Mouse (Mus musculus) CH12.LX (cell line): Measurements from ENCODE around the gene Ifngr2. TPM values are rescaled to one million over a fixed set of nuclear protein-coding genes. Genes with fewer than 3 reads are reported as not detected.

Source experiments
- DNase-seq: peaks from one replicate; pipeline ENCODE4 v3.0.0-alpha.2; 2013; ENCODE audit errors: extremely low read depth
- H3K27ac ChIP-seq: 2 replicates; pipeline ENCODE4 v1.5.1; 2012; ENCODE audit warnings: low read depth, mild to moderate bottlenecking, control low read depth, moderate library complexity; ENCODE audit not compliant: insufficient read depth
- H3K27me3 ChIP-seq: replicated peaks from 2 replicates; pipeline ENCODE3; 2012; ENCODE audit warnings: inconsistent platforms
- H3K36me3 ChIP-seq, 2 experiments: replicated peaks in 1 of 2; 2 replicates each; pipeline versions ENCODE3 to v1.6.1; 2012; ENCODE audit warnings: inconsistent platforms in 1 of 2, low read length in 1 of 2, mild to moderate bottlenecking in 1 of 2, mixed read lengths in 1 of 2, moderate library complexity in 1 of 2; ENCODE audit not compliant: control insufficient read depth in 1 of 2, insufficient read depth in 1 of 2
- H3K4me1 ChIP-seq, 2 experiments: 2 replicates each; pipeline ENCODE4 v1.6.1; 2012; ENCODE audit warnings: inconsistent platforms in 1 of 2, moderate library complexity in 1 of 2; ENCODE audit not compliant: insufficient read depth in 2 of 2, control insufficient read depth in 1 of 2
- H3K4me2 ChIP-seq: 2 replicates; pipeline ENCODE4 v1.6.1; 2012; ENCODE audit warnings: low read depth, mild to moderate bottlenecking, control low read depth; ENCODE audit not compliant: poor library complexity, insufficient read depth, severe bottlenecking
- H3K4me3 ChIP-seq, 3 experiments: fragments of 150-350 bp in 1 of 3; sonication (generic) in 1 of 3; replicated peaks in 1 of 3; 2 replicates each; pipeline versions ENCODE3 to v1.5.1; 2011 to 2012; ENCODE audit warnings: low read depth in 2 of 3, low read length in 2 of 3, mild to moderate bottlenecking in 2 of 3, moderate library complexity in 2 of 3, control low read depth in 1 of 3, improper control_type of control experiment in 1 of 3, inconsistent platforms in 1 of 3, mixed read lengths in 1 of 3; ENCODE audit not compliant: poor library complexity in 1 of 3
- H3K79me2 ChIP-seq: replicated peaks from 2 replicates; pipeline ENCODE4 v1.6.1; 2012; ENCODE audit warnings: mild to moderate bottlenecking, moderate library complexity; ENCODE audit not compliant: control insufficient read depth, poor library complexity, insufficient read depth, severe bottlenecking; ENCODE audit errors: extremely low read depth
- H3K9ac ChIP-seq: 2 replicates; pipeline ENCODE4 v1.6.1; 2012; ENCODE audit warnings: low read depth, mild to moderate bottlenecking, control low read depth, moderate library complexity; ENCODE audit not compliant: insufficient read depth
- H3K9me3 ChIP-seq: replicated peaks from 2 replicates; pipeline ENCODE3; 2012; ENCODE audit warnings: low read length, inconsistent platforms, mixed read lengths
- BHLHE40 ChIP-seq: IDR thresholded peaks from 2 replicates; pipeline ENCODE4 v1.6.1; 2011; ENCODE audit warnings: mild to moderate bottlenecking, low read depth, low read length, improper control_type of control experiment
- CHD1 ChIP-seq: IDR thresholded peaks from 2 replicates; pipeline ENCODE4 v1.6.1; 2012; ENCODE audit warnings: low read depth, low read length, improper control_type of control experiment, inconsistent platforms
- CHD2 ChIP-seq: IDR thresholded peaks from 2 replicates; pipeline ENCODE4 v1.6.1; 2011; ENCODE audit warnings: low read length, improper control_type of control experiment
- CTCF ChIP-seq, 2 experiments: IDR thresholded peaks in 1 of 2; conservative IDR thresholded peaks in 1 of 2; 2 replicates each; pipeline ENCODE4 v1.5.1; 2011 to 2012; ENCODE audit warnings: low read depth in 2 of 2, low read length in 2 of 2, improper control_type of control experiment in 1 of 2, inconsistent platforms in 1 of 2, mild to moderate bottlenecking in 1 of 2, moderate library complexity in 1 of 2
- E2F4 ChIP-seq: IDR thresholded peaks from 2 replicates; pipeline ENCODE4 v1.6.1; 2011; ENCODE audit warnings: low read depth, low read length, improper control_type of control experiment; ENCODE audit not compliant: insufficient replicate concordance
- ELF1 ChIP-seq: IDR thresholded peaks from 2 replicates; pipeline ENCODE4 v1.6.1; 2014; ENCODE audit warnings: low read depth, mild to moderate bottlenecking, inconsistent platforms, low read length, improper control_type of control experiment
- EP300 ChIP-seq: IDR thresholded peaks from 2 replicates; pipeline ENCODE4 v1.6.1; 2011; ENCODE audit warnings: low read length, improper control_type of control experiment
- ETS1 ChIP-seq: conservative IDR thresholded peaks from 2 replicates; pipeline ENCODE4 v1.6.1; 2012; ENCODE audit warnings: low read depth, mild to moderate bottlenecking, inconsistent platforms, low read length, improper control_type of control experiment, moderate library complexity
- GABPA ChIP-seq: IDR thresholded peaks from 2 replicates; pipeline ENCODE4 v1.6.1; 2012; ENCODE audit warnings: low read depth, low read length, improper control_type of control experiment, inconsistent platforms; ENCODE audit not compliant: insufficient replicate concordance
- HCFC1 ChIP-seq: IDR thresholded peaks from 2 replicates; pipeline ENCODE4 v1.6.1; 2012; ENCODE audit warnings: low read depth, mild to moderate bottlenecking, inconsistent platforms, low read length, improper control_type of control experiment
- IRF4 ChIP-seq: IDR thresholded peaks from 2 replicates; pipeline ENCODE4 v1.6.1; 2014; ENCODE audit warnings: low read depth, mild to moderate bottlenecking, inconsistent platforms, low read length, improper control_type of control experiment
- JUN ChIP-seq: IDR thresholded peaks from 2 replicates; pipeline ENCODE4 v1.6.1; 2011; ENCODE audit warnings: low read depth, mild to moderate bottlenecking, low read length, improper control_type of control experiment, moderate library complexity; ENCODE audit not compliant: insufficient read depth
- JUND ChIP-seq: conservative IDR thresholded peaks from 2 replicates; pipeline ENCODE4 v1.6.1; 2011; ENCODE audit warnings: low read depth, low read length, improper control_type of control experiment
- KAT2A ChIP-seq: IDR thresholded peaks from 2 replicates; pipeline ENCODE4 v1.6.1; 2012; ENCODE audit warnings: low read length, improper control_type of control experiment, inconsistent platforms; ENCODE audit not compliant: insufficient replicate concordance
- MAFK ChIP-seq: IDR thresholded peaks from 2 replicates; pipeline ENCODE4 v1.6.1; 2011; ENCODE audit warnings: low read length, improper control_type of control experiment; ENCODE audit not compliant: insufficient replicate concordance
- MAX ChIP-seq: IDR thresholded peaks from 2 replicates; pipeline ENCODE4 v1.6.1; 2011; ENCODE audit warnings: low read length, improper control_type of control experiment
- MAZ ChIP-seq: IDR thresholded peaks from 2 replicates; pipeline ENCODE4 v1.6.1; 2012; ENCODE audit warnings: low read depth, mild to moderate bottlenecking, inconsistent platforms, low read length, improper control_type of control experiment, moderate library complexity
- MEF2A ChIP-seq: IDR thresholded peaks from 2 replicates; pipeline ENCODE4 v1.6.1; 2014; ENCODE audit warnings: low read depth, mild to moderate bottlenecking, inconsistent platforms, low read length, improper control_type of control experiment, borderline replicate concordance
- MXI1 ChIP-seq: IDR thresholded peaks from 2 replicates; pipeline ENCODE4 v1.6.1; 2011; ENCODE audit warnings: mild to moderate bottlenecking, low read depth, low read length, improper control_type of control experiment
- MYC ChIP-seq: IDR thresholded peaks from 2 replicates; pipeline ENCODE4 v1.6.1; 2011; ENCODE audit warnings: low read depth, mild to moderate bottlenecking, improper control_type of control experiment, low read length
- NELFE ChIP-seq: IDR thresholded peaks from 2 replicates; pipeline ENCODE4 v1.6.1; 2011; ENCODE audit warnings: low read depth, low read length, improper control_type of control experiment
- NRF1 ChIP-seq: IDR thresholded peaks from 2 replicates; pipeline ENCODE4 v1.6.1; 2014; ENCODE audit warnings: low read depth, mild to moderate bottlenecking, inconsistent platforms, low read length, improper control_type of control experiment, moderate library complexity
- PAX5 ChIP-seq: IDR thresholded peaks from 2 replicates; pipeline ENCODE4 v1.6.1; 2012; ENCODE audit warnings: low read length, inconsistent platforms, mixed read lengths
- POLR2AphosphoS2 ChIP-seq: IDR thresholded peaks from 2 replicates; pipeline ENCODE4 v1.6.1; 2011; ENCODE audit warnings: low read depth, low read length, improper control_type of control experiment
- RAD21 ChIP-seq: IDR thresholded peaks from 2 replicates; pipeline ENCODE4 v1.6.1; 2011; ENCODE audit warnings: low read depth, mild to moderate bottlenecking, low read length, improper control_type of control experiment, moderate library complexity
- RCOR1 ChIP-seq: conservative IDR thresholded peaks from 2 replicates; pipeline ENCODE4 v1.6.1; 2012; ENCODE audit warnings: low read depth, mild to moderate bottlenecking, inconsistent platforms, low read length, improper control_type of control experiment
- SIN3A ChIP-seq: IDR thresholded peaks from 2 replicates; pipeline ENCODE4 v1.6.1; 2012; ENCODE audit warnings: low read length, improper control_type of control experiment, inconsistent platforms
- SMC3 ChIP-seq: IDR thresholded peaks from 2 replicates; pipeline ENCODE4 v1.6.1; 2011; ENCODE audit warnings: low read depth, low read length, improper control_type of control experiment
- TBP ChIP-seq: conservative IDR thresholded peaks from 2 replicates; pipeline ENCODE4 v1.6.1; 2011; ENCODE audit warnings: low read depth, low read length, improper control_type of control experiment
- TCF12 ChIP-seq: IDR thresholded peaks from 2 replicates; pipeline ENCODE4 v1.6.1; 2014; ENCODE audit warnings: low read depth, mild to moderate bottlenecking, inconsistent platforms, low read length, improper control_type of control experiment
- UBTF ChIP-seq: IDR thresholded peaks from 2 replicates; pipeline ENCODE4 v1.6.1; 2012; ENCODE audit warnings: low read depth, mild to moderate bottlenecking, inconsistent platforms, low read length, improper control_type of control experiment, moderate library complexity
- USF1 ChIP-seq: IDR thresholded peaks from 2 replicates; pipeline ENCODE4 v1.6.1; 2014; ENCODE audit warnings: low read depth, mild to moderate bottlenecking, inconsistent platforms, low read length, improper control_type of control experiment
- USF2 ChIP-seq: conservative IDR thresholded peaks from 2 replicates; pipeline ENCODE4 v1.6.1; 2011; ENCODE audit warnings: low read depth, low read length, improper control_type of control experiment
- ZC3H11A ChIP-seq: IDR thresholded peaks from 2 replicates; pipeline ENCODE4 v1.6.1; 2012; ENCODE audit warnings: low read depth, mild to moderate bottlenecking, inconsistent platforms, low read length, improper control_type of control experiment
- ZKSCAN1 ChIP-seq: IDR thresholded peaks from 2 replicates; pipeline ENCODE4 v1.6.1; 2012; ENCODE audit warnings: low read depth, inconsistent platforms, low read length, improper control_type of control experiment, borderline replicate concordance
- ZMIZ1 ChIP-seq: IDR thresholded peaks from 2 replicates; pipeline ENCODE4 v1.6.1; 2012; ENCODE audit warnings: low read depth, mild to moderate bottlenecking, inconsistent platforms, low read length, improper control_type of control experiment
- ZNF384 ChIP-seq: IDR thresholded peaks from 2 replicates; pipeline ENCODE4 v1.6.1; 2012; ENCODE audit warnings: low read depth, low read length, improper control_type of control experiment, inconsistent platforms
- dilution Hi-C: fragments of 300-500 bp; cut with MboI; formaldehyde crosslinking; loops from 2 replicates; pipeline ENCODE4 v1.14.3; 2020; ENCODE audit warnings: low sequenced_read_pairs; ENCODE audit not compliant: extremely low pct_unique_long_range_greater_than_20kb, extremely low pct_ligation_motif_present
- in situ Hi-C: fragments of 300-500 bp; cut with MboI; formaldehyde crosslinking; loops from 3 replicates; pipeline ENCODE4 v1.14.3; 2019; ENCODE audit warnings: low sequenced_read_pairs, low pct_ligation_motif_present, low pct_unique_long_range_greater_than_20kb, mixed read lengths
- polyA plus RNA-seq: library from polyadenylated mRNA; unstranded; fragments of >175 nt; gene quantifications from 2 replicates; pipeline ENCODE4 v1.2.1, GENCODE M21; 2012; ENCODE audit warnings: low read depth; ENCODE audit not compliant: insufficient read length
- total RNA-seq, 2 experiments: library from RNA; depleted of rRNA; stranded (reverse); fragments of 300-350 nt in 1 of 2; fragments of >200 nt in 1 of 2; gene quantifications; 2 replicates each; pipeline ENCODE4 v1.2.3; 2012 to 2014

Ifngr2 gene
- total and polyA plus RNA-seq, 3 experiments: 29.6 to 39.2 (median 36.1) TPM

DNA sequence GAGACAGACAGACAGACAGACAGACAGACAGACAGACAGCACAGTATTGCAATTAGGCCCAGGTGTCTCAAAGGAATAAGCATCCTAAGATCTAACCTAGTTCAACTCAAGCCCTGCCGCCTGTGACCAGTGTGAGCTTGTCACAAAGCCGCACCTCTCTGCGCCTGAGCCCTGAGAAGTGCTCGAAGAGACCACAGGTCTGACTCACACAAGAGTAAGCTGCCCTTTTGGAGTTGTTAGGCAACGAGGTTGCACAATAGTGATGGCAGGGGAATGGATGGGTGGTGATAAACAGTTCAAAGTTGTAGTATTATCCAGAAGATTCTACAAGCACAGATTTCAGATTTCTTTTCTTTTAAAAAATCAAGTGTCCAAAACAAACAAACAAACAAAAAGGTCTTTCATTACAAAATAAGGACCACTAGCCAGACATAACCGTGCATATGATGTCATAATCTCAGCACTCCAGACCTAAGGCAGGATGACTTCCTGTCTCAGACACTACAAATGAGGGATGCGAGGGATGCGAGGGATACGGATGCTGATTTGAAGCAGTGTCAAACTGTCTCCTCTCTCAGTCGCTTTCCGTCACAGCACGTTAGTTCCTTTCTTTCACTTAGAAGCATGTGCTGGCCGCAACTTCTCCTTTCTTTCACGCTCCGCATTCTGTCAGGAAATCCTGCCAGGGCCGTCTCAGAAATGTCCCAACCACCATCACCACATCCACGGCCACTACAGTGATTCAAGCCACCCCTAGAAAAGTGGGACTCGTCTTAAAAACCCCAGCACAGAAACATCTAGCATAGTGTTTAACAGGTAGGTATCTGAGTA, 24.2 kb upstream of the Ifngr2 start:
- in situ Hi-C loops: no loop called here
- TF ChIP-seq GABPA: no peak
- TF ChIP-seq TCF12: peak; percentile 56; the same call in 1 of the 2 replicates
- 0 out of 2 replicates have a peak, but pooled peaks have one; percentile 68 for TF ChIP-seq CHD1
- 0 out of 2 replicates have a peak, but pooled peaks have one; percentile 1 for TF ChIP-seq ELF1
- 0 out of 2 replicates have a peak, but pooled peaks have one; percentile 32 for TF ChIP-seq UBTF
- TF ChIP-seq JUND: no peak
- TF ChIP-seq NRF1: 0 out of 2 replicates have a peak, but pooled peaks have one; percentile 32
- no peak; the same call in 1 of the 2 replicates for TF ChIP-seq USF2
- TF ChIP-seq ZC3H11A: no peak
- no peak for TF ChIP-seq ZMIZ1
- TF ChIP-seq RCOR1: no peak
- TF ChIP-seq SIN3A: peak; percentile 75
- peak; percentile 69; the same call in 1 of the 2 replicates for TF ChIP-seq TBP
- TF ChIP-seq IRF4: peak; percentile 41
- no peak for TF ChIP-seq PAX5
- no peak for TF ChIP-seq ZKSCAN1
- no peak for TF ChIP-seq KAT2A
- peak; percentile 98 for TF ChIP-seq BHLHE40
- 0 out of 2 replicates have a peak, but pooled peaks have one; percentile 12 for TF ChIP-seq MAZ
- peak; percentile 85 for TF ChIP-seq EP300
- no peak for TF ChIP-seq JUN
- TF ChIP-seq ETS1: peak; percentile 85
- peak; percentile 97 for TF ChIP-seq MAX
- TF ChIP-seq CTCF (conservative IDR thresholded peaks at IDR 0.05 in 1 of 2, IDR thresholded peaks at IDR 0.05 in 1 of 2; ENCODE audit: low read depth in 2 of 2, low read length in 2 of 2): no peak
- no peak for TF ChIP-seq USF1
- TF ChIP-seq MXI1: peak; percentile 88
- TF ChIP-seq MYC: peak; percentile 96
- TF ChIP-seq NELFE: peak; percentile 15; the same call in 1 of the 2 replicates
- peak; percentile 68; the same call in 1 of the 2 replicates for TF ChIP-seq MEF2A
- no peak for TF ChIP-seq POLR2AphosphoS2
- TF ChIP-seq MAFK: no peak
- peak; percentile 46; the same call in 1 of the 2 replicates for TF ChIP-seq CHD2
- peak; percentile 4; the same call in 1 of the 2 replicates for TF ChIP-seq SMC3
- no peak; the same call in 1 of the 2 replicates for TF ChIP-seq RAD21
- peak; percentile 10; the same call in 1 of the 2 replicates for TF ChIP-seq HCFC1
- no peak for TF ChIP-seq E2F4
- TF ChIP-seq ZNF384: no peak

More for the DNA sequence above, 24.2 kb upstream of the Ifngr2 start:
- H3K4me1 ChIP-seq: peaks cover 21 to 39% of the 10 kb centered on the region in 2 experiments
- H3K4me3 ChIP-seq: peak overlapping the region in 1 of 3 experiments; percentile 12
- H3K9me3 ChIP-seq: peaks cover 11% of the 10 kb centered on the region
- H3K36me3 ChIP-seq: no peaks in the 10 kb centered on the region
- dilution Hi-C loops: no loop called here
- peak overlapping the region; percentile 74 for H3K4me2 ChIP-seq
- no peaks in the 10 kb centered on the region for H3K27me3 ChIP-seq
- DNase-seq: peak; percentile 95
- H3K9ac ChIP-seq: no peak overlapping the region; the same call in 1 of the 2 replicates
- H3K27ac ChIP-seq: peak overlapping the region; percentile 50; the same call in 1 of the 2 replicates
- H3K79me2 ChIP-seq: no peaks in the 10 kb centered on the region
